Mouse (Mus musculus) hindbrain, embryonic 16.5 days (tissue): Measurements from ENCODE around the gene Foxr1. TPM values are rescaled to one million over a fixed set of nuclear protein-coding genes. Genes with fewer than 3 reads are reported as not detected.

Source experiments
- ATAC-seq: fragments of 200-750 bp; cut with Nextera tagmentation; 2 replicates; pipeline ENCODE4 v1.8.0; 2017; ENCODE audit warnings: moderate TSS enrichment, moderate library complexity
- H3K27ac ChIP-seq: fragments of 300-500 bp; sonication (generic); 2 replicates; pipeline ENCODE4 v1.5.1; 2014; ENCODE audit warnings: low read depth, mild to moderate bottlenecking, control low read depth, low read length, moderate library complexity
- H3K27me3 ChIP-seq: fragments of 300-500 bp; sonication (generic); replicated peaks from 2 replicates; pipeline ENCODE4 v1.6.1; 2014; ENCODE audit warnings: low read length; ENCODE audit not compliant: control insufficient read depth, insufficient read depth
- H3K36me3 ChIP-seq: fragments of 300-500 bp; sonication (generic); 2 replicates; pipeline ENCODE4 v1.6.1; 2014; ENCODE audit warnings: mild to moderate bottlenecking, low read length, moderate library complexity, mixed read lengths; ENCODE audit not compliant: control insufficient read depth, insufficient read depth
- H3K4me1 ChIP-seq: fragments of 300-500 bp; sonication (generic); 2 replicates; pipeline ENCODE4 v1.6.1; 2014; ENCODE audit warnings: low read depth, low read length; ENCODE audit not compliant: control insufficient read depth, insufficient read depth
- H3K4me2 ChIP-seq: fragments of 300-500 bp; sonication (generic); 2 replicates; pipeline ENCODE4 v1.6.1; 2014; ENCODE audit warnings: mild to moderate bottlenecking, low read length, control low read depth, moderate library complexity
- H3K4me3 ChIP-seq: fragments of 300-500 bp; sonication (generic); 2 replicates; pipeline ENCODE4 v1.5.1; 2014; ENCODE audit warnings: mild to moderate bottlenecking, low read length, control low read depth, moderate library complexity
- H3K9ac ChIP-seq: fragments of 300-500 bp; sonication (generic); 2 replicates; pipeline ENCODE4 v1.6.1; 2014; ENCODE audit warnings: low read depth, mild to moderate bottlenecking, control low read depth, low read length, moderate library complexity
- H3K9me3 ChIP-seq: fragments of 300-500 bp; sonication (generic); 2 replicates; pipeline ENCODE4 v1.6.1; 2014; ENCODE audit warnings: mild to moderate bottlenecking, low read length, moderate library complexity; ENCODE audit not compliant: control insufficient read depth
- WGBS: fragments of 180-500 bp; shearing (Covaris S2); extraction: QIAGEN DNeasy Blood & Tissue Kit; methylation state at CpG from one replicate; pipeline ENCODE4 v1.1.7; 2014; 5-methylcytosine and 5-hydroxymethylcytosine counted together
- polyA plus RNA-seq: library from polyadenylated mRNA; unstranded; fragments of >200 nt; fragmentation: Nextera tagmentation; extraction: Ambion mirVana; gene quantifications from 2 replicates; pipeline ENCODE4 v1.2.1, GENCODE M21; 2015

The Foxr1 gene
- polyA plus RNA-seq, 1 experiment from 2014 or later, result not detected

DNA sequence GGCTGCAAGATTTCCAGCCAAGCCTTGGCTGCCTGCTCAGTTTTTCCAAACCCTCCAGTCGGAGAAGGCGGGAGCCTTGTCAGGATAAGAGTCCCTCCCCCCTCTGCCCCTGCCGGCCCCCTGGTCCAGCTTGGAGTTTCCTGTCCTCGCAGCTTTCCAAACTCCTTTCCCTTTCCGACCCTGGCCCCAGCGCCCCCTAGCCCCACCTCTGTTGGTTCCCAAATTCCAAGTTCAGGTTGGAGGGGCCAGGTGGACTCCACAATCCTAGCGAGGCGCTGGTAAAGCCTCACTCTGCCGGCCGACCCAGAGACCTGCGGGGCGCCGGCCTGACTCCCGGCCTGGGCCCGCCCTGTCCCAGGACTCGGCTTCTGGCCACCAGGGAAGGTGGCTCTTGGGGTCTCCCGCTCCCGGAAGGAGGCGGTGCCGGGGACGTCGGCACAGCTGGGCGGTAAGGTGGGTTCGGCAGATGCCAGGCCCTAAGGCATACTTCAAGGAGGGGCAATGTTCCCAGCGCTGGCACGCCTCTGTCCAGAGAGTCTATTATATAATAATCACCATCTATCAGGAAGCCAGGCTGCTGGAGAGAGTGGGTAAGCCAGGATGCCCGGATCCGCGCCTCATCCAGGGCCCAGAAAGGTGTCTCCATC lies 38.1 kb upstream of the Foxr1 start:
- Histone ChIP-seq H3K9me3 (no peaks in the 10 kb centered on the region), H3K27ac (peak overlapping the region; percentile 98), H3K4me3 (peak overlapping the region; percentile 65), H3K4me2 (peak overlapping the region; percentile 96), H3K4me1 (peaks cover 20% of the 10 kb centered on the region), H3K36me3 (no peaks in the 10 kb centered on the region), H3K9ac (peak overlapping the region; percentile 90), H3K27me3 (no peaks in the 10 kb centered on the region)
- WGBS, result under 1% methylated on average over 29 of the region's 29 CpGs
- peak; percentile 63 for ATAC-seq

DNA sequence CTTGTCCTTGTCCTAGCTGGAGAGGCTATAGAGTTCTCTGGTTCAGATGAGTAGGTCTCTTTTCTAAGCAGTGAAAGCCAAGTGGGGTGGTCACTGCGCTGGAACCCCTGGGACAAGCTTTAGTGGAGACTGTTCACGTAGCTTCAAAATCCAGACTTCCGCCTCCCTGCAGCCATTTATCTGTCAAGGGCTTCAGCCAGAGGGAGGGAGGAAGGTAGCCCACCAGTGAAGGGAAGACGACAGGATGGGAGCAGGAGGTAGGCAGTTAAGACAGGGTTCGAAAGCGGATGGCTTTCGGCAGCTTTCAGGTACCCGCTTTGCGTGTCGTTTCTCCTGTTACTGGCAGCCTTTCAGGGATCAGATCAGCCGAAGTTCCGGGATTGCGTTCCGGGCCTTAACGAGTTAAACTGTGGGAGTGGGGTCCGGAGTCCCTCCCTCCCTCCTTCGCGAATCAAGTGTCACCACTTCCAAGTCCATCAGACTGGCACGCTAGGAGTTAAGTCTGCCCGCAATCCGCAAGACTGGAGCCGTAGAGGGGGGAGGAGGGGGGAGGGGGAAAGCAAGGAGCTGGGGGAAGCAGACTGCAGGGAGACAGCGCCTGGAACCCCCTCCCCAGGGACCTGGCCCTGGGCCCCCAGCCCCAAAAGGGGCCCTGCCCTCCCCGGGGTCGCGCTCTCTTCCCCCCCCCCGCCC lies 37.4 kb upstream of the Foxr1 start:
- peak overlapping the region; percentile 90 for H3K9ac ChIP-seq
- H3K27me3 ChIP-seq, result no peaks in the 10 kb centered on the region
- H3K4me1 ChIP-seq, result peaks cover 17% of the 10 kb centered on the region
- H3K4me3 ChIP-seq, result peak overlapping the region; percentile 65
- H3K9me3 ChIP-seq, result no peaks in the 10 kb centered on the region
- WGBS, result 0% methylated on average over 22 of the region's 27 CpGs
- peak overlapping the region; percentile 96 for H3K4me2 ChIP-seq
- no peaks in the 10 kb centered on the region for H3K36me3 ChIP-seq
- peak overlapping the region; percentile 98 for H3K27ac ChIP-seq
- ATAC-seq, result peak; percentile 64

DNA sequence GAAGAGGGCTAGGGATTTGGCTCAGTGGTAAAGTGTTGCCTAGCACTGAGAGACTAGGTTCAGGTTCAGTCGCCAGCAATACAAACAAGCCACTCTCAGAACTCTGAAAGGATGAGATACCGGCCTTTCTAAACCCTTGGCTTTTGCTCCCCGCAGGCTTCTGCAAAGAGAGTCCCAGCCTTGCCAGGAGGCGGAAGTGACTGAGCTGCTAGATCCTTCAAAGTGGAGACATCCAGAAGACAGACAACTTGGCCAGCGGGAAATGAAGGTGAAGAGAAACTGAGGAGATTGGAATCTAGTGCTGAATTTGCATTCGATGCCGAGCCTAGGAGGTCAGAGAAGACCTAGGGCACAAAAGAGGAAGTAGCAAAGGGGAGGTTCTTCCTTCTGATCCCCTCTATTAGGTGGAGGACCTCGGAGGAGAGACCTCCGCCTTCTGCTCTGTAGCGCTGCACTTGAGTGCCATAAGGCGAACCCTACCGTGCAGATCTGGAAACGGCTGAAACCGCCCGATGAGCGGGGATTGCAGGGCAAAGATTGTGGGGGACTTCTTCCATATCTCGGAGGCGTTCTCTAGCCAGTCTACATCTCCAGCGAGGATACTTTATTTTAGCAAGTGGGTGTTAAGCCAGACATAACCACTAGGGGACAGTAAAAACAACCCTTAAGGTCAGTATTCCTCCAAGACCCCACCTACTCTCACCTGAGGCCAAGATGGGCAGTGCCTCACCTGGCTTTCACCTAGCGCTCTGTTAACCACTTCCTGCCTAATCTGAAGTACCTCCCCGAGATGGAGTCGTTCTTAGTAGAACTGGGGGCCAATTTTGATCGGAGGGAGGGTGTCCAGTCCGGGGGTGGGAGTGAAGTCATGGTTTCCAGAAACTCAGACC lies 36.6 kb upstream of the Foxr1 start:
- peak overlapping the region; percentile 98 for H3K27ac ChIP-seq
- no peaks in the 10 kb centered on the region for H3K9me3 ChIP-seq
- peak overlapping the region; percentile 96 for H3K4me2 ChIP-seq
- no peaks in the 10 kb centered on the region for H3K27me3 ChIP-seq
- ATAC-seq, result no peak
- WGBS, result 5% methylated on average over 24 of the region's 24 CpGs
- peak overlapping the region; percentile 90 for H3K9ac ChIP-seq
- H3K4me1 ChIP-seq, result peaks cover 17% of the 10 kb centered on the region
- H3K4me3 ChIP-seq, result peak overlapping the region; percentile 65
- H3K36me3 ChIP-seq, result no peaks in the 10 kb centered on the region

DNA sequence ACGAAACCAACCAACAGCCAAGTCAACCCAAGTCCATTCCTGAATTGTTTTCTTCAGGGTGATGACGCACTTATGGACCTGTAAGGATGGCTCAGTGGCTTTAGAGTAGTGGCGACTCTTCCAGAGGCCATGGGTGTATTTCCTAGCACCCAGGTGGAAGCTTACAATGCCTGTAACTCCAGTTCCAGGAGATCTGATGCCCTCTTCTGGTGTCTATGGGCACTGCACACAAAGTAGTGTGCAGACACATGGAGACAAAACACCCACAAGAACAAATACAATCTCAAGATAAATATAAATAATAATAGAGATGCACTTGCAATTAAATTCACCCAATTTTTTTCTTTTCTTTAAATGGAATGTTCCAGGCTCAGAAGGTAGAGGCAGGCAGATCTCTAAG lies 35.0 kb upstream of the Foxr1 start:
- Histone ChIP-seq H3K4me3 (no peak overlapping the region), H3K9ac (no peak overlapping the region), H3K9me3 (no peaks in the 10 kb centered on the region), H3K27me3 (no peaks in the 10 kb centered on the region), H3K4me1 (peaks cover 17% of the 10 kb centered on the region), H3K27ac (no peak overlapping the region), H3K4me2 (no peak overlapping the region), H3K36me3 (no peaks in the 10 kb centered on the region)
- no peak for ATAC-seq
- 98% methylated on average over 3 of the region's 3 CpGs for WGBS

DNA sequence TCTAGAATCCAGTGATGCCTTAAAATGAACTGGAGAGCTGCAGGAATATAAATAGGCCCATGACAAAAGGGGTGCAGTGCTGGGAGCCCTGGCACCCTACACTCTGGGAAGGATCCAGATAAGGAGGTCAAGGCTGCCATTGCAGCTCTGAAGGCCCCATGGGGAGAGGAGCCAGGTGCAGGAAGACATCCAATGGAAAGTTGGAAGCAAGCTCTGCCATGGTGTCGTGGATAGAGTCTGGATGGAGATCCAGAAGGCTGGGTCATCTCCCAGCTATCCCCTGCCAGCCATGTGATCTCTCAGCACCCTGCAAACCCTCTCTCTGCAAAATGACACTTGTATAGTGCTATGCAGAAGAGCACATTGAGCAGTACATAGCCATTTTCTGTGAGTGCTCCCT lies 33.4 kb upstream of the Foxr1 start:
- Histone ChIP-seq H3K4me3 (no peak overlapping the region), H3K9me3 (no peaks in the 10 kb centered on the region), H3K4me1 (peaks cover 10% of the 10 kb centered on the region), H3K27ac (no peak overlapping the region), H3K4me2 (no peak overlapping the region), H3K36me3 (no peaks in the 10 kb centered on the region), H3K27me3 (no peaks in the 10 kb centered on the region), H3K9ac (no peak overlapping the region)
- 43% methylated on average over 1 of the region's 1 CpGs for WGBS
- ATAC-seq, result no peak

DNA sequence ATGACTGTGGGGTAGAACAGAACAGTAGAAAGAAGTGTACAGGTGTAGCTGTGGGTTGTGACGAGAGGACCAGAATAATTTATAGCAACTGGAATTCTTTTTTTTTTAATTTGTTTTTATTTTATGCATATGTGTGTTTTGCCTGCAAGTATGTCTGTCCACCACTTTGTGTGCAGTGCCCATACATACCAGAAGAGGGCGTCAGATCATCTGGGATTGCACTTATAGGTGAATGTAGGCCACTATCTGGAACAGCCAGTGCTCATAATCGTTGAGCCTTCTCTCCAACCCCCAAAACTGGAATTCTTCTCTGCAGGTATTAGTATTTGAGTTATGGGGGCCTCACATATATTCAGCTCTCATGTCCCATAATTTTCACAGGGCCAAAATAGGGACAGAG lies 32.2 kb upstream of the Foxr1 start:
- Histone ChIP-seq H3K9me3 (no peaks in the 10 kb centered on the region), H3K9ac (no peak overlapping the region), H3K36me3 (no peaks in the 10 kb centered on the region), H3K4me1 (peaks cover 17% of the 10 kb centered on the region), H3K27ac (no peak overlapping the region), H3K27me3 (no peaks in the 10 kb centered on the region), H3K4me2 (no peak overlapping the region), H3K4me3 (no peak overlapping the region)
- 60% methylated on average over 3 of the region's 3 CpGs for WGBS
- no peak for ATAC-seq

DNA sequence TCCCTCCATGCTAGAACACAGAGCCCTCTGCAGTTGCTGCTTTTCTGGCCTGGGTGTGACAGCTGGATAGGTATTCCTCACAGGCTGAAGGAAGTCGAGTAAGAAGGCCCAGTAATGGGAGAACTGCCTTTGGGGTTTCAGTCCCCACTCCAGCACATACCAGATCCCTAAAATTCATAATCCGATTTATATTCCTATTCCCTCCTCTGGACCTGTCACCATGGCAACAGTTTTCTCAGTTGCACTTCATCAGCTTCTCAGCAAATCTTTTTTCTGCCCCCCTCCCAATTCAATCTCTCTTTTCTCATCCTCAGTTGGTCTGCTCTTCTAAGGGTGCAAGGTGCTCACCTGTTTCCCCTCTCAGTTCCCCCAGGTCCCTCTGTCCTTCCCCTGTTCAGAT lies 27.9 kb upstream of the Foxr1 start:
- no peak overlapping the region for H3K4me3 ChIP-seq
- H3K4me1 ChIP-seq, result peaks cover 7% of the 10 kb centered on the region
- no peaks in the 10 kb centered on the region for H3K9me3 ChIP-seq
- H3K36me3 ChIP-seq, result no peaks in the 10 kb centered on the region
- peak overlapping the region; percentile 4; the same call in 1 of the 2 replicates for H3K27ac ChIP-seq
- ATAC-seq, result peak; percentile 63; the same call in 1 of the 2 replicates
- 39% methylated on average over 2 of the region's 2 CpGs for WGBS
- H3K9ac ChIP-seq, result 0 out of 2 replicates have a peak overlapping the region, but pooled peaks have one; percentile 14
- H3K27me3 ChIP-seq, result no peaks in the 10 kb centered on the region
- no peak overlapping the region for H3K4me2 ChIP-seq

DNA sequence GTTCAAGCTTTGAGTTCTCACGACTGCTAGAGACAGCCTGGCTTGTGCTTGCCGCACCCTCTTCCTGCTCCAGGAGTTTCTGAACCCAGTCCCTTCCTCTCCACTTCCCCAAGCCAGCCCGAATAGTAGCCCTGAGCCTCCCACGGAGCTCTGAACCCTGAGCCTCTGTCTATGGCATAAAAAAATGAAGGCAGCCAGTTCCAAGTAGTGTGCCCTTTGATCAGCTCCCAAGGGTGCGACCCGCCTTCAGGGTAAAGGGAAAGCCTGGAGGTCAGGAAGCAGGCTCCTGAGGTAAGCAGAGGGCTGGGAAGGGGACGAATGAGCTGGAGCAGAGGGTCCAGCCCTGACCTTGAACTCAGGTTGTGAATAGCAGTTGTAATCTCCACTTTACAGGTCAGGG lies 27.3 kb upstream of the Foxr1 start:
- Histone ChIP-seq H3K4me3 (no peak overlapping the region), H3K4me2 (no peak overlapping the region), H3K9ac (no peak overlapping the region), H3K4me1 (peaks cover 7% of the 10 kb centered on the region), H3K36me3 (no peaks in the 10 kb centered on the region), H3K27me3 (no peaks in the 10 kb centered on the region), H3K27ac (peak overlapping the region; percentile 4; the same call in 1 of the 2 replicates), H3K9me3 (no peaks in the 10 kb centered on the region)
- WGBS, result 64% methylated on average over 7 of the region's 7 CpGs
- no peak for ATAC-seq

DNA sequence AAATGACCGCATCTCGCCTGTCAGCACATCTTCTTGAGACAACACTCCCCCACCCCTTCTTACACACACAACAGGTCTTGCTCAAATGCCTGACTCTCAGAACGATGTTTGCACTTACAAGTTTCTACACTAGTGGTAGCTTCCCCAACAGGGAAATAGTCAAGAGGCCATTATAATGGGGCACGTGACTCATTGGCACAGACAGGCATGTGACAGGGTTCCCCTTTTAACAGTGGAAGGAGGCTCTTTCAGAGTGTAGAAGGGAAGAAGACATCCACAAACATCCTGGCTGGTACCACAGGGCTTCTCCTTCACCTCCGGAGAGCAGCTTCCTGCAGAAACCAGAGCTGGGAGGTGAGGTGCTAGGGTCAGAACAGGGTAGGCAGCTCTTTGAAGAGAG lies 21.0 kb upstream of the Foxr1 start:
- no peak overlapping the region for H3K4me2 ChIP-seq
- H3K4me1 ChIP-seq, result peaks cover 10% of the 10 kb centered on the region
- H3K9me3 ChIP-seq, result no peaks in the 10 kb centered on the region
- H3K27me3 ChIP-seq, result no peaks in the 10 kb centered on the region
- no peak for ATAC-seq
- WGBS, result 86% methylated on average over 5 of the region's 5 CpGs
- no peak overlapping the region for H3K9ac ChIP-seq
- no peaks in the 10 kb centered on the region for H3K36me3 ChIP-seq
- H3K27ac ChIP-seq, result no peak overlapping the region
- H3K4me3 ChIP-seq, result no peak overlapping the region
